Mouse (Mus musculus) erythroblast, embryonic 14.5 days (primary cell): ENCODE results near the gene Ank3. TPM values are rescaled to one million over a fixed set of nuclear protein-coding genes. Genes with fewer than 3 reads are reported as not detected.

Experiments used
- H3K27me3 ChIP-seq: 2 replicates; pipeline ENCODE4 v1.6.1; 2012; ENCODE audit warnings: inconsistent platforms; ENCODE audit not compliant: control insufficient read depth
- H3K36me3 ChIP-seq: 2 replicates; pipeline ENCODE4 v1.6.1; 2012; ENCODE audit warnings: mild to moderate bottlenecking, inconsistent platforms; ENCODE audit not compliant: control insufficient read depth
- H3K4me1 ChIP-seq: 2 replicates; pipeline ENCODE4 v1.6.1; 2012; ENCODE audit warnings: inconsistent platforms; ENCODE audit not compliant: control insufficient read depth
- H3K4me3 ChIP-seq: replicated peaks from 2 replicates; pipeline ENCODE3; 2012; ENCODE audit warnings: moderate library complexity, mild to moderate bottlenecking, inconsistent platforms
- H3K9me3 ChIP-seq: 2 replicates; pipeline ENCODE4 v1.6.1; 2012; ENCODE audit warnings: low read length, inconsistent platforms, mixed read lengths; ENCODE audit not compliant: control insufficient read depth
- GATA1 ChIP-seq: IDR thresholded peaks from 2 replicates; pipeline ENCODE4 v1.6.1; 2012; ENCODE audit warnings: low read length, inconsistent platforms, mixed read lengths
- TAL1 ChIP-seq: IDR thresholded peaks from 3 replicates; pipeline ENCODE4 v1.6.1; 2012; ENCODE audit warnings: low read length, inconsistent platforms, mixed read lengths
- polyA plus RNA-seq: library from polyadenylated mRNA; stranded (reverse); fragments of >175 nt; gene quantifications from 2 replicates; pipeline ENCODE4 v1.2.3, GENCODE M21; 2012

Ank3 gene
- polyA plus RNA-seq, 1 experiment, result 0.03 TPM

- Histone ChIP-seq H3K36me3 (no peaks in the 10 kb centered on the region), H3K4me3 (no peak overlapping the region), H3K4me1 (no peaks in the 10 kb centered on the region), H3K9me3 (peaks cover 2% of the 10 kb centered on the region; the same call in 1 of the 2 replicates), H3K27me3 (no peaks in the 10 kb centered on the region)
- TF ChIP-seq GATA1 (no peak), TAL1 (no peak)
Measured at GRCm38 (mm10) chr10:69795656-69796055, 397.1 kb downstream of the Ank3 start.

- Histone ChIP-seq H3K4me1 (no peaks in the 10 kb centered on the region), H3K36me3 (no peaks in the 10 kb centered on the region), H3K27me3 (no peaks in the 10 kb centered on the region), H3K9me3 (peaks cover 2% of the 10 kb centered on the region; the same call in 1 of the 2 replicates), H3K4me3 (no peak overlapping the region)
- TF ChIP-seq TAL1 (no peak), GATA1 (no peak)
Measured at GRCm38 (mm10) chr10:69796421-69796886, 397.9 kb downstream of the Ank3 start.

- no peaks in the 10 kb centered on the region for H3K36me3 ChIP-seq
- TF ChIP-seq GATA1, result no peak
- H3K9me3 ChIP-seq, result no peaks in the 10 kb centered on the region
- H3K4me1 ChIP-seq, result no peaks in the 10 kb centered on the region
- no peaks in the 10 kb centered on the region for H3K27me3 ChIP-seq
- H3K4me3 ChIP-seq, result no peak overlapping the region
Measured at GRCm38 (mm10) chr10:69803135-69803756, 404.7 kb downstream of the Ank3 start.

- H3K4me1 ChIP-seq, result no peaks in the 10 kb centered on the region
- no peaks in the 10 kb centered on the region for H3K9me3 ChIP-seq
- H3K27me3 ChIP-seq, result no peaks in the 10 kb centered on the region
- H3K36me3 ChIP-seq, result no peaks in the 10 kb centered on the region
- TF ChIP-seq GATA1 (no peak), TAL1 (no peak)
- H3K4me3 ChIP-seq, result no peak overlapping the region
Measured at GRCm38 (mm10) chr10:69804613-69805012, 406.0 kb downstream of the Ank3 start.

GRCm38 (mm10) chr10:69810785-69811184 is 412.2 kb downstream of the Ank3 start:
- Histone ChIP-seq H3K4me3 (no peak overlapping the region), H3K36me3 (no peaks in the 10 kb centered on the region), H3K27me3 (no peaks in the 10 kb centered on the region), H3K4me1 (no peaks in the 10 kb centered on the region), H3K9me3 (no peaks in the 10 kb centered on the region)
- TF ChIP-seq GATA1 (no peak), TAL1 (no peak)

GRCm38 (mm10) chr10:69813823-69814522 is 415.4 kb downstream of the Ank3 start:
- no peaks in the 10 kb centered on the region for H3K9me3 ChIP-seq
- TF ChIP-seq GATA1 (no peak), TAL1 (no peak)
- H3K36me3 ChIP-seq, result no peaks in the 10 kb centered on the region
- no peaks in the 10 kb centered on the region for H3K4me1 ChIP-seq
- H3K4me3 ChIP-seq, result no peak overlapping the region
- H3K27me3 ChIP-seq, result no peaks in the 10 kb centered on the region

- Histone ChIP-seq H3K9me3 (no peaks in the 10 kb centered on the region), H3K27me3 (no peaks in the 10 kb centered on the region), H3K4me3 (no peak overlapping the region), H3K4me1 (no peaks in the 10 kb centered on the region), H3K36me3 (no peaks in the 10 kb centered on the region)
- no peak for TF ChIP-seq TAL1
- TF ChIP-seq GATA1, result no peak
Measured at GRCm38 (mm10) chr10:69821245-69821644, 422.7 kb downstream of the Ank3 start.

GRCm38 (mm10) chr10:69828770-69829169 is 430.2 kb downstream of the Ank3 start:
- H3K9me3 ChIP-seq, result no peaks in the 10 kb centered on the region

GRCm38 (mm10) chr10:69829236-69829635 is 430.7 kb downstream of the Ank3 start:
- no peak for TF ChIP-seq TAL1
- no peak for TF ChIP-seq GATA1
- Histone ChIP-seq H3K4me3 (no peak overlapping the region), H3K4me1 (no peaks in the 10 kb centered on the region), H3K27me3 (no peaks in the 10 kb centered on the region), H3K9me3 (no peaks in the 10 kb centered on the region), H3K36me3 (no peaks in the 10 kb centered on the region)

More at GRCm38 (mm10) chr10:69828770-69829169, 430.2 kb downstream of the Ank3 start:
- Histone ChIP-seq H3K27me3 (no peaks in the 10 kb centered on the region), H3K36me3 (no peaks in the 10 kb centered on the region), H3K4me1 (no peaks in the 10 kb centered on the region), H3K4me3 (no peak overlapping the region)
- TF ChIP-seq TAL1 (no peak), GATA1 (no peak)
